Mouse (Mus musculus) erythroid progenitor cell, adult 5-6 weeks (primary cell): ENCODE measurements around the gene Stmn1. TPM values are rescaled to one million over a fixed set of nuclear protein-coding genes. Genes with fewer than 3 reads are reported as not detected.

Experiments
- ATAC-seq: replicated peaks from 2 replicates; pipeline ENCODE4 v1.8.0; 2016; ENCODE audit warnings: moderate number of reproducible peaks, mild to moderate bottlenecking, moderate TSS enrichment, inconsistent platforms; ENCODE audit not compliant: poor library complexity, low FRiP score, severe bottlenecking
- total RNA-seq, 2 experiments: library from RNA; stranded (forward) in 1 of 2; stranded (reverse) in 1 of 2; fragments of 150-400 nt in 1 of 2; fragments of 186-747, 209-891 nt in 1 of 2; gene quantifications; 2 replicates each; pipeline versions ENCODE4 v1.2.3 to v1.2.4; 2015 to 2017; ENCODE audit warnings: low replicate concordance in 2 of 2

Stmn1 gene
- total RNA-seq, 2 experiments from 2014 or later = 378 to 552 TPM

DNA sequence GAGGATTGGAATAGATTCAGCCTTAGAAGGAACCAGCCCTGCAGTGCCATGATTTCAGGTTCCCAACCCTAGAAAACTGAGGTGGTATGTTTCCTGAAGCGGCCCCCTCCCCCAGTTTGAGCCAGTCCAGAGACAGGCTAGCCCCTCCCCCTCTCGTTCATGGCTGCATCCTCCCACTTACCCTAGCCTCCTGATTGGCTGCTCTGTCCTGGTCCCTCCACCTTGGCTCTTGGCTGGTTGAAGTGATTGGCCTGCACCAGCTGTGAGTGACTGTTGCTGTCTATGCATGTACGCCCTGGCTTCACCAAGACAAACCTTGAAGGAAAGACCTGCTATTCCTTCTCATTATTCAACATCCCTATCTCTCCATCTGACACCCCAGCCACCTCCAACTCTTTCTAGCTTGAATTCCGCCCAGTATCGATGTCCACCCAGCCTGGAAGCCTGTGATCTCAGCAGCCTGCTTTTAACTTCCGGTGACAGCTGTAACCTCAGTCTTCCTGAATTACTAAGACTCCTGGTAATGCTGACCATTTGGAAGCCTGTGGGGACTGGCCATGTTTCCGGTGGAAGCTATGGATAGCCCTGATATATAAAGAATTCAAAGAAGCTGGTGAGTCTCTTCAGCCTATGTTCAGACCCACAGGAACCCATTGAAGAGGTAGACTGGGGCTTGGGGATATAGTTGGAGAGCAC, 10.8 kb upstream of the Stmn1 start:
- no peak for ATAC-seq

DNA sequence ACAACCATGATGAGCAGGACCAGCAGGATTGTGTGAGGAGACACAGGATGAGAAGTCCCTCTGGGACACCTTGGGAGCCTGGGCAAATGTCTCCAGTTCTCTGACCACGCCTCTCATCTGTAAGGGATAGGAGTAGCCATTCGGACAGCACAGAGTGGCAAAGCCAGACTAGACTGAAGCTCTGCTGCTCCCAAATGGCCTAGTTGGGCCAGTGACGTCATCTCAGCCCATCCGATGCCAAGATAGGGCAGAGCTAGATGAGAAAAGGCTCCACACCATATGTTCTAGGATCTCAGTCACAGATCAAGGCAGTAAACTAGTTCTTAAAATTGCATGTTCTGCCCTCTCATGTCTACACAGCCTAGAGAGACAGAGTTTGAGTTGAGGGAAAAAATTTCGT, 9.3 kb upstream of the Stmn1 start:
- no peak for ATAC-seq

DNA sequence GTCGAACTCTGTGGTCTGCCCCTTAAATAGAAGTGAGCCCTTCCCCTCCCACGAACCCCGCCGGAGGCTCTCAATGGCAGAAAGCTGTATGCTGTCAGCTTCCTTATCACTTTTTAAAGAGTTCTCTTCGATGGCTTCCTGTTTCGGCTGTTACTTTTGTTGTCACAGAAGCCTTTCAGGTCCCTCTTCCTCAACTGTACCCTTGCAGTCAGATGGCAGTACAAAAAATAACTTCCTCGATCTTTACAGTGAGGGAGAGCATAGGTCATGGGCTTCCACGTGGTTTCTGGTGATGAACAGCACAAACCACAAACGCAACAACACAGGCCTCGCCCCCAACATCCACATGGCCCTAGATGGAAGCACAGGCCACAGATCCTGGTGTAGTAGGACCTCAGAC, 7.8 kb upstream of the Stmn1 start:
- no peak for ATAC-seq

DNA sequence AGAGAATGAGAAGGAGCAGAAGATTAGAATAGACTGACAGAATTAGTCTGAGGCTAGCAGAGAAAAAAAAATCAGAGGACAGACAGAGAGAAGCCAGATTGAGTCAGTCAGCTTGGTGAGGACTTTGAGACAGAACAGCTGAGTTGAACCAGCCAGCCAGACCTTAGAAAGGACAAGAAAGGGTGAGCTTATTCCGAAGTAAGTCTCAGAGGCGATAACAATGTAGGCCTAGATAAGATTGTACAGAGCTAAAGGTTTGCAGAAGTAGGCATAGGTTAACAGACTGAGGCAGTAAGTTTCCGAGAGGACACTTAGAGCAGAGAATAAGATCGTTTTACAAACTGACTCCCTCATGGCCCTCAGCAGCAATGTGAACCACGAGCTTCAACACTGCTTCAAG, 6.9 kb upstream of the Stmn1 start:
- no peak for ATAC-seq

DNA sequence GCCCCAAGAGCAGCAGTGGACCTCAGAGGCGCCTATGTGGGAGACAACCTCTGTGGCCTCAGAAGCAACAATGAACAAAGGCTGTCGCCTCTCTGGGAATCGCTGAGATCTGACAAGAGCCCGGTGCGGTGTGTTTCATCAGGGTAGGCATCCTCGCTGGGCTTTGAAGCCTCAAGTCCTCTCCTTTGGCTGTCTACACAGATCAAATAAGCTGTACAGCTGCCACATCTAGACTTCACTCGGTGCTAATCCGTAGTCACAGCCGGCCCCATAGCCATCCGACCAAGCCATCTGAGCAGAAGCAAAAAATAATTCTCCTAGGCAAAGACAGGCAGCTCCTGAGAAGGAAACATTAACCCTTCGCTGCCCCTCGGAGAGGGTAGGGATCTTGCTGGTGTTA, 2.3 kb upstream of the Stmn1 start:
- no peak for ATAC-seq

DNA sequence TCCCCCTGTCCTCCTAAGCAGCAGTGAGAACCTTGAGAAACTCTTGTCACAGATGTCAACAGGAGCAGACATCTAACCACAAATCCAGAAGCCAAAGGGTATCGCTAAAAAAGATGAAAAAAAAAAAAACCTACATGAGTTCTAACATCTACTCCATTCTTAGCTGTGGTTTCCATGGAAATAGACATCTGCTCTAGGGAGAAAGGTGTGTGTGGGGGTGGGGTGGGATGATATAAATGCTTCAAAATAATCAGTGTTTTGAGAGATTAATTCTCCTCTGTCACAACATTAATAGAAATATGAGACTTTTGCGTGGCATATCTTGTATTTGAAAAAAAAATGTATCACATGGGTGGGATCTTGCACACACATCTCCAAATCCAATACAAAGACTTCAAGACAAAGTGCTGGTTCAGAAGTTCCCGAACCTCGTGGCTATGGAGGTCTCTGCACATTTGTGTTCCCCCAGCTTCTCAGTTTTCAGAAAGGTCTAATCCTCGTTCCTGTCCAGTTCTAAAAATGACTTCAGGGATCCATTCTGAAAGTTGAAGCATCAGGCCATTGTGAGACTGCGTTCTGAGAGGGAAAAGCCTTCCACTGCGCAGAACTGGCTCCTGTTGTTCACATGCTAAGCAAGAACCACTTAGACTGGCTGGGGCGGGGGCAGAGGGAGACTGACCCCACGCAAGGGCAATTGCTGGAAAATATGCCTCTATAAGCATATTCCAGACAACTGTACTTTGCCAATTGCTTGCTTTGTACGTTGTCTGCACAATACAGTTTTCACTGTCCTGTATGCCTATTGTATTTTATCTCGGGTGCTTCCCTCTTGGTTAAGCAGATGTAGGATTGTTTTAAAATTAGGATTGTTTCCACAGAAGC, 1.5 kb upstream of the Stmn1 start:
- no peak for ATAC-seq

DNA sequence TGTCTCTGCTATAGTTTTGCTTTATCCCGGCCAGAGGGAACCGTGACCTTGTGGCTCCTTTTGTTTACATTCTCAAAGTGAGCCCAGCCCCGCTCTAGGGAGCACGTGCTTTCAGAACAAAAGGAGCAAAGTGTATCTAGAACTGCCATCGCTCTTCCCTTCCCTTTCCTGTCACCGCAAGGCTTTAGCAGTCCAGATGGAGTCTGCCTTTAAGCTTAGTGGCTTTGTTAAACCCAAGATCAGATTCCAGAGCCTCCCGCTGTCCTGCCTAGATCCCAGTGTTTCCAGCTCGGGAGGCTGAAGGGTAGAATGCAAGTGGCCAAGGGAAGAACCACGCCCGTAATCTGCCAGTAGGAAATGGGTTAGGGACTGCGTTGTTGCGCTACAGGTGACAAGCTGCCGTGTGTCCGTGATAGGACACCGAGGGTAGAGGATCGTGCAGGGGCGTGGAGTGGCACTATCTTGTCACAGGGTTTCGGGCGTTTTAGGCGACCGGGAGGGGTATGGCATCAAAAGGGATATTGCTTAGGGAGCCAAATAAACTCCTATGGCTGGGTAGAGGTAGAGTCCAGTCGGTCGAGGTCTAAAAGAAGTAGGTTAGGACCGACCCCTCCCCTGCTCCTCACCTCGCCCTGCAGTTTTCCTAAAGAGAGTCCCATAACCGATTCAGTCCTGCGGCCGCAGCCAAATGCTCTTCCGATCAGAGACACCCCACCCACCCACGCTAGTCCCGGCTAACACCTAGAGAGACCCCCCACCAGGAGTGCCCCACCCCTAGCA, 495 bp upstream of the Stmn1 start:
- ATAC-seq = peak; percentile 46; the same call in 1 of the 2 replicates

DNA sequence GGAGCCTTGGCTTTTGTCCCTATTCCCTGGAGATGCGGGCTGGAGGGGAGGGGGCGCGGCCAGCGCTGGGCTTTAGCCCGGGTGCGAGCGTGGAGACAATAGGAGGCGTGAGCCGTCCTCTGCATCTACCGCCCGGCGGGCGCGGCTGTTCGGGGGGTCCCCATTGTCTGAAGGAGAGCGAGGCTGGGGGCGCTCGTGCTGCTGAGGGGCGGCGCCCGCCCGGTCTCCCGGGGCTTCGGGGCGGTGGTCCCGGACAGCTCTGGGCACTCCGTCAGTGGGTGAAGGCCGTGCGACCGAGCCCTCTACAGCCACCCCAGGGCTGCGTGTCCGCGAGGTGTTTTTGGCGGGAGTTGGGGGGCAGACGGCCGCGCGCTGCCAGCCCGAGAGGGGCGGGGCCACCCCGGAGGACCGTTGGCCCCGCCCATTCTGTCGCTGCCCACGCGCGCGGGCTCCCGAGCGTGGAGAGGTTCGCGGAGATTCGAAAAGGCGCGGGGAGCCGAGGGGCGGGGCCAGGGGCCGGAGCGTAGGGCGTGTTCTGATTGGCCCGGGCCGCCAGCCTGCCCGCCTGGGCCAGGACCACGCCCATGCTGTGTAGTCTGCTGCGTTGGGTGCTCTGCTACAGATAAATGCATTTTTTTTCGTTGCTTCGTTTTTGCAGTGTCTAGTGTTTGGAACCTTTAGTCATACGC, 602 bp downstream of the Stmn1 start:
- peak; percentile 89 for ATAC-seq

DNA sequence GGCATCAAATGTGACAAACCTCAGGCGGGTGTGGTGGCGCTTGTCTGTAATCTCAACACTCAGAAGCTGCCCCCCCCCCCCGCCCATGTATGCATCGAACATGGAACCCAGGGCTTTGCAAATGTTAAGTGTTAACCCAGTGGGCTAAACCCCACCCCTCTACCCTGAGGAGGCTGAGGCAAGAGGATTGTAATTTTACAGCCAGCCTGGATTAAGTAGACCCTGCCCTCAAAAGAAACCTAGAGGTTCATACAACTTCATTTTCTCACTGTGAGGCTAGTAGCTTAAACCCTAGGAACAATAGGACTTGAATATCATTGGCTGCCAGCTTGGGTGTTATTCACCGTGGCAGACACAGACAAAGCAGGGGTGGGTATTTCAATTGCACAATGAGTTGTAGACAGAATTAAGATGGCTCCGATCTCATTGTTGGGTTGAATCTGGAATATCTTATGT, 1.2 kb downstream of the Stmn1 start:
- ATAC-seq = peak; percentile 28

DNA sequence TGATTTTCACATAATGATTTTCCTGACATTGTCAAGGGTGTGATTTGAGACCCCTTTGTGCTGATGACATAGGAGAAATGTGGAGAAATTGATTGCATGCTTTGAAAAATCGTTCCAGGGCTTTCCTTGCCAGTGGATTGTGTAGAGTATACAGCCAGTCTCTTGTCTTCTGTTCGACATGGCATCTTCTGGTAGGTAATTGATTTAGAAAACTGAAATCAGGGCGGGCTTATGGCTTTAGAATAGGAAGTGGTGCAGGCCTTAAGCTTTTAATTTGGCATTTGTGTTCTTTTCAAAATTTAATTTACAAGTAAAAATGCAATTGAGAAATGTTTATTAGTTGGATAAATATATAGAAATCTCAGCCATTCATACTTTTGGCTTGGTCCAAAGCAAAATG, 1.9 kb downstream of the Stmn1 start:
- ATAC-seq = no peak

DNA sequence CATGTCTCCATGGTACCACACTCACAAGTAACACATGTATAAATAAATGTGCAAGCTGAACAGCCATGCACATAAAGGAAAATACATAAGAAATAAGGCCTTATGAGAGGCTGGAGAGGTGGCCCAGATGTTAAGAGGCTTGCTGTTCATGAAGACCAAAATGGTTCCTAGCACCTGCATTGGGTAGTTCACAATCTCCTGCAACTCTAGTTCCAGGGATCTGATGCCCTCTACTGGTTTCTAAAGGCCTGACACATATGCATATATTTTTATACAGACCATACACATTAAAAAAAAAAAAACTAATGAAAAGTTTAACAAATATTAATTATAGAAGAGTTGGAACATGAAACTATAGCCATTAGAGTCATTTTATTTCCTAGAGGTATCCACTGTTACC, 3.3 kb downstream of the Stmn1 start:
- no peak for ATAC-seq

DNA sequence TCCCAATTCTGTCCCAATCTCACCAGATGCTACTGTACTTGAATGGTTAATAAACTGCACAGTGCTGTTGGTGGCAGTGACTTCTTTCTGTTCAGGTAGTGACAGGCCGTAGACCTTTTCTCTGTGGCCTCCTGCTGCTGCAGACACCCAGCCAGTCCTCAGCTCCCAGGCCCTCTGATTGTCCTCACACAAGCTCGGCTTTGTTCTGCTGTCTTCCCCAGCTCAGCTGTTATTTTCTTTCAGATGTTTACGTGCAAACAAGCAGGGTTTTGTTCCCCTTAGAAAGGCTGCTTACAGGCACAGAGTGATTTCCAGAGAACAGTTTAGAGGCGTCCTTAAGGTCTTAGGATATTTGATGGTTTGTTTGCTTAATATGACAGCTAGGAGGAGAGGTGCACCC, 5.6 kb downstream of the Stmn1 start:
- no peak for ATAC-seq

DNA sequence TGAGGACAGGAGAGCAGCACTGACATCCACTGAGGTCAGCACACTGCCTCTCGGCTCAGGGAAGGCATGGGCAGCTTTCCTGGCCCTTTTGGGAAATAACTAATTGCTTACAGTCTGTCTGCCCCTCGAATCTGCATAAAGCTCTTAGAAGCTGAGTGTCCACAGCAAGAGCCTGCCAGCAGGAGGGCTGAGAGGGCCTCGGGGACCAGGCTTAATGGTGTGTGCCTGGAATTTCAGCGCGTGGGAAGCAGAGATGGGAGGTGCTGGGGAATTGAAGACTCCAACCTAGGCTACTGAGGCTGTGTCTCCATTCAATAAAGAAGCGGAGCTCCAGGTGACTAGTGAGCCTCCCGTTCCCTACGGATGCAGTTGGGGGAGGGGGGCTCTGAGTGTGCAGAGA, 6.1 kb downstream of the Stmn1 start:
- ATAC-seq = no peak

DNA sequence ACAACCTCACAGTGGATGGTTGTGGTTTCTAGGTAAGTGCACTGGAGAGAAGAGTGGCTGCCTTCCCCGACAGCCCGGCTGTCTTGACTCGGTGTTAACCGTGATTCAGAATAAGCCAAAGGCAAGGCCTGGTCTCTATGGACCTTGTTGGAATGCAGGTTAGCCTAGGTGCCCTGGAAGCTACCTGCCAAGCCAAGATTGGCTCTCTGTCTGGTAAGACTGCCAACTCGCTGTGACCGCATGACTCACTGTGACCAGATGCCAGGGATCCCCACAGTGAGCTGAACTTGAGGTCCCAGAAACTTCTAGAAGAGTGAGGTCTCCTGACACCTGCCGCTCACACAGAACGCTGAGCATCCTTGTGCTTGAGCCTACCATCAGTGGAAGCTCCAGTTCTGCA, 8.8 kb downstream of the Stmn1 start:
- ATAC-seq = no peak

DNA sequence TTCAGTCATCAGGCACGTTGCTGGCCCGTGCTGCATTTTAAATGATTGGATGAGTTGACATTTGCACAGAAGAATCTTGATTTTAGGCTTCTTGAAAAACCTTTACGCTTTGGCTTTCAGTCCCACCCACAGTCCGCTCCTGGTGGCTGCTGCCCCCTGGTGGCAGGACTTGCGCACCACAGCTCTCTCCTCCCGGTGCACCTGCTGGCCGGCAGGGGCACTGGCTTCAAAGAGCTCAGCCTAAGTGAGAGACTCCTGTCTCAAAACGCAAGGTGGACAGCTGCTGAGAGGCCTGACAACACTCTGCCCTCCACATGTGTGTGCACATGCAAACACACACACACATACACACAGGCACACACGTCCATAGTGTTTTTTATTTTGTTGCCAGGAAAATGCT, 9.9 kb downstream of the Stmn1 start:
- ATAC-seq = peak; percentile 93

DNA sequence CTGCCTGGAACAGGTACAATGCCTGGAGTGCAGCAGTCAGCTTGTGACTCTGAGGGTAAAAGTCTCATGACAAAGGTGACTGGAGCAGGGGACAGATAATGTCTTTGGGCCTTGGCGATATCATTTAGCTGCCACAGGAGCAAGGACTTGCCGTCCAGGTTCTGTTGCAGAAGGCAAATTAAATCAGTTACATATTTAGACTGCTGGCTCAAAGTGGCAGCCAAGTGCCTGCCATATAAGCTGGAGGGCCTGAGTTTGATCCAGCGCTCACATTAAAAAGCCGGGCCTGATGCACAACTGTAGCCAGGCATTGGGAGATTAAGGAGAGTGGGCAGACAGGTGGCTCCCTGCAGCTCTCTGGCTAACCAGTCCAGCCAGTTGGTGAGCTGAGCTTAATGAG, 11.7 kb downstream of the Stmn1 start:
- ATAC-seq = no peak

DNA sequence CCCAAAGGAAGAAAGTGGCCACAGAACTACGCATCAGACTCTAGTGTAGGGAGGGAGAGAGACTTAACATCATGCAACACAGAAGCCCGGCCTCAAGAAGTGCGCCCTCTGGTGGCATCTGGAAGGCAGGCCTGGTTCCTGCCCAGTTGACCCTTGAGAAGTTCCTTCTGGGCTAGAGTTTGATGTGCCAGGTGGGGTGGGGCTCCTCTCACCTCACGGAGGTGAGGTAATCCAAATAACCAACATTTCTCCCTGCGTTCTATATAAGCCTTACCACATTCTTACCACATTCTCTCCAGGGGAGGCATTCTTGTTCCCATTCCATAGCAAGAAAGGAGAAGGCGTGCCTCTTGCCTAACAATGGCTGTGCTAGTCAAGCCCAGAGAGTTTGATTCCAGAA, 12.7 kb downstream of the Stmn1 start:
- peak; percentile 74 for ATAC-seq

DNA sequence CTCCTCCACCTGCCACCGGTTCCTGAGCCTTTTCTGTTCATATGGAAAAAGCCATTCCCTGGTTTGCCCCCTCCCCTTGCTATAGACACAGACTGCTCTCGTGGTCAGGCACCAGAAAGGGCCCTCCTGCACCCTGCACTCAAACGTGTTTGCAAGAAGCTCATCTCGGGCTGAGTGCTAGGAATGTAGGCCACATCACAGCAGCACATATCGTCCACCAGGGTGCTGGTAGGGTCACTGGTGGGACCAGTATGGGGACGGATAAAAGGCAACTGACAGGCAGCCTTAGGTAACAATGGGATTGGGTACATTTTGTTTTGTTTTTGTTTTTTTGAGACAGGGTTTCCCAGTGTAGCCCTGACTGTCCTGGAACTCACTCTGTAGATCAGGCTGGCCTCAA, 13.2 kb downstream of the Stmn1 start:
- ATAC-seq = no peak

DNA sequence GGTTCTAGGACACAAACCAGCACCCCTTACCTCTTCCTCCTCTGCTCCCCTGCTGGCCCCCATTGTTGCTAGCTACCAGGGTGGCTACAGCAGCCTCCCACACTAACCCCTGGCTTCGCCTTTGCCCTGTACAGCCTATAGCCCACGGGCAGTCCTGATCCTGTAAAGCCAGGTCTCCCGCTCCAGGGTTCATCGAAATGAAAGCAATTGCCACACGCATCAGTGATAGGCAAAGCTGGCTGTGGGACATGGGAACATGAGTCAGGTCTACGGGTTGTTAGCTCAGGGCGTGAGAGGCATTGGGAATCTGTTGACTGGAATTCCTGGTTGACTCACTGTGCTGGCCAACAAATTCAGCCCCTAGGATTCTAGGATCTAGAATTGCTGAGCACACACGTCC, 14.3 kb downstream of the Stmn1 start:
- no peak for ATAC-seq

DNA sequence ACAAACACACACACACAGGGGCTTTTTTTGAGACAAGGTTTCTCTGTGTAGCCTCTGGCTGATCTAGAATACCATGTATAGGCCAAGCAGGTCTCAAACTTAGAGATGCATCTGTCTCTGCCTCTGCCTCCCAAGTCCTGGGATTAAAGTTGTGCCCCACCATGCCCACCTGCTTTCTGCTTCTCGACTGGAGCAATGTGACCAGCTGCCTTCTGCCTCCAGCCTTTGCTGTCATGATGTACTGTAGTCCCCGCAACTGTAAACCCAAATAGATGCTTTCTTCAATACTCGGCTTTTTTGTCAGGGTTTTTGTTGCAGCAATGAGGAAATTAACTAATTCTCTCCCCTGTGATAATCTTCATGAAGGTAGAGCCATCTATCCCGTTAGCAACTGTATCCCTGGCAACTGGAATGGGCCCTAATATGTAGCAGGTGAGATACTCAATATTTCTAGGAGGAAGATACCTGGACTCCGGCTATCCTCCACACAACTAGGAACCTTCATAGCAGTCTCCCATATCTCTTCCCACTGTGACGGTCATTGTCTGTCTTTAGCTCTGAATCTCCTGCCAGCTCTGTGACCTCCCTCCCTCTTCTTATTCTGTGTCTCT, 15.1 kb downstream of the Stmn1 start:
- ATAC-seq = no peak
